Mouse (Mus musculus): ENCODE measurements around the gene Uchl3. TPM values are rescaled to one million over a fixed set of nuclear protein-coding genes. Genes with fewer than 3 reads are reported as not detected.

Gene Uchl3
- polyA plus RNA-seq (2014; fragmentation: Illumina TruSeq; extraction: RNeasy Lipid Tissue Mini Kit (QIAGEN cat#74804)) = 191 TPM

DNA sequence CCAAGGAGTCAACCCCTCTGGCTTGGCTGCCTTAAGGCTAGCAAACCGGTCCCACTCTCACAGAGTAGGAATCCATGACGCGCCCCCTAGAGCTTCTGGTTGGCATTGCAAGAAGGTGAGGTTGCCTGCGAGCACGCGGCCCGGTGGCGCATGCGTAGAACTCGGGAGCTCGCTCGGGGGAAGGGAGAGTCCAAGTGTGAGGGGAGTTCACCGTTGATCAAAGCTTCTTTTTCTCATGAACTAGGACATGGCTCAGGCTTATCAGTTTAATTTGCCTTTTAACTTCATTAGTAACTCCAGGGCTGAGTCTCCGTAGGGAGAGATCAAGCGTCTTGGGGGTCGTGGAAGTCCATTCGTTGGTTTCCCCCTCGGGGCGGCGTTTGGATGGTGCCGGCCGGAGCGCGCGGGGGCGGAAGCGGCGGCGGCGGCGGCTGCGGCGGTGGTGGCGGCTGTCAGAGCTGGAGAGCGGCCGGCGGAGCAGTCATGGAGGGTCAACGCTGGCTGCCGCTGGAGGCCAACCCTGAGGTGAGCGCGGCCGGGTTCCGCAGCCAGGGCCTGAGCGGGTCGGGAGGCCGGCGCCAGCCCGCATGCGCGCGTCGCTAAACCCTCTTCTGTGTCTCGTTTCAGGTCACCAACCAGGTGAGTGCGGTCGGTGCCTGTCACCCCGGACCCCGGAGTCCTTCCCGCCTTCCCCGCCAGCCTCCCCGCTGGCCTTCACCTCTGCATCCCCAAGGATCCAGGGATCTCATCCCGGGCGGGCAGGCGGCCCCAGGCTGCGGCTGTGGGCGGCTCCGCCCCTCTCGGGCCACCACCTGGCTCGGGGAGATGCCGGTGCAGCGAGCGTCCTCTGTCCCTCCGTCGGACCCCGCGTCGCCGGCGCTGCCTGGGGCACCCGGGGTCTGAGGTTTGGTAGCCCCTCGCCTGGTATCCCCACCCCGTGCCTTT lies at the start of gene Uchl3:
Gene Uchl3, plus strand, starts transcription at position 387 of the 945 bp plus-strand sequence.

DNA sequence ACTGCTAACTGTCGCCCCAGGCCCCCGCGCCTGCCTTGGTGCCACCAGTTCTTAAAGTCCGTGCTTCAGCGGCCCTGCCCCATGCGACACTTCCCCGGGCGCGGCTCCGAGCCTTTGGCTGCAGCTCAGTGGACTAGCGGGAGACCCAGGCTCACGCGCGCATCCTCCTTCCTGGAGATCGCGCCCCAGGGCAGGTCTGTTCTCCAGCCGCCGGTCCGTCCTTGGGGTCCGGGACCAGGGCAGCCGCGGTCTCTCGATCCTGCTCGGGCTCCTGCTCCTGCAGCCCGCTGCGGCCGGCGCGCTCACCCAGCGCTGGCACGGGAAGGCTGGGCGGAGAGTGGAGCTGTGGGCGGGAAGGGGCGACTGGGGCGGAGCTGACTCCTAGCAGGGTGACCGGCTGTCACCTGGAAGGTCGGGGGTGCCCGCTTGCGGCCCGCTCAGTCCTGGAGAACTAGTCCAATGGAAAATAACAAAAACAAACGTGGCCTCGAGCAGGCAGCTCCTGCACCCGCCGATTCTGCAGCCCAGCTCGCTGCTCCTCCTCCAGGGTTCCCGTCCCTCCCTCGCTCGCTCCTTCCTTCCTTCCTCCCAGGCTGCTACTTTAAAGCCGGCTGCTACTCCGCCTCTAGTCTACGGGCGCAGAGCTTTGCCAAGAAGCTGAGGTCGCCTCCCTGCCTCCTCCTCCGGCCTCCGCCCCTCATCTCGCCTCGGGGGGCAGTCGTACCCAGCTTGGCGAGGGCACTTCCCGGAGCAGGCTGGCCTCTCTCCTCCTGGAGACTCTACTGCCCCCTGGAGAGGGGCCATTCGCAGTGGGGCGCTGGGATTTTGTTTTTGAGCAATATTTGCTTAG lies 45.0 kb upstream of the Uchl3 start, which contains the start of gene Tbc1d4:
Gene Tbc1d4, minus strand, starts transcription at position 673 of the 850 bp plus-strand sequence.

DNA sequence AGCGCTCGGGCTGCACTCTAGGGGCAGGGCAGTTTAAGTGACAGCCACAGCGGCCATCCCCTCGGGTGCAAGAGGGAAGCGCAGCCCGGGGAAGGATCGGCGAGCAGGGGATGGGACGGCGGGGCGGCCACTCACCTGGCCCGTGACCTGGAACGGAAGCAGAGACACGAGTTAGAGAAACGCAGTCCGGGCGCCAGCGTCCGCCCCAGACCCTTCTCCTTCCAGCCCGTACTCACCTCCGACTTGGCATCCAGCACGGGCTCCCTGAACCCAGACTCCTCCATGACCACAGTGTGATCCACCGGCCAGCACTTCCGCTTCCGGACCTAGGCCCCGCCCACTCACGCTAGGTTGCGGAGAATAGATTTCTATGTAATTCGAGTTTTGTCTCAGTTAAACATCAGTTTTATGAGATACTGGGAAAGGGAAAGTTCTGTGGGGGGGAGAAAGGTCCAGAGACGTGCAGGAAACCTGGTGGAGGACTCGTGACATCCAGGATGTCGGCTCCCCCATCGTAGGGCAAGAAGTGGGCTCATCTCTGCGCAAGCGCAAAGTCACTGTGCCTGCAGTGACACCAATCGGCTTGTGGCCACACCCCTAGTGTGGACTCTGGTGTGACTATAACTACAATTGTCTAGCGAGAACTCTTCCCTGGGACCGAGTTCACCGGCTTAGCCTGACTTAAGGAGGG lies 13.5 kb upstream of the Uchl3 start, which contains the start of gene Commd6:
Gene Commd6, minus strand, starts transcription at position 534 of the 691 bp plus-strand sequence.

DNA sequence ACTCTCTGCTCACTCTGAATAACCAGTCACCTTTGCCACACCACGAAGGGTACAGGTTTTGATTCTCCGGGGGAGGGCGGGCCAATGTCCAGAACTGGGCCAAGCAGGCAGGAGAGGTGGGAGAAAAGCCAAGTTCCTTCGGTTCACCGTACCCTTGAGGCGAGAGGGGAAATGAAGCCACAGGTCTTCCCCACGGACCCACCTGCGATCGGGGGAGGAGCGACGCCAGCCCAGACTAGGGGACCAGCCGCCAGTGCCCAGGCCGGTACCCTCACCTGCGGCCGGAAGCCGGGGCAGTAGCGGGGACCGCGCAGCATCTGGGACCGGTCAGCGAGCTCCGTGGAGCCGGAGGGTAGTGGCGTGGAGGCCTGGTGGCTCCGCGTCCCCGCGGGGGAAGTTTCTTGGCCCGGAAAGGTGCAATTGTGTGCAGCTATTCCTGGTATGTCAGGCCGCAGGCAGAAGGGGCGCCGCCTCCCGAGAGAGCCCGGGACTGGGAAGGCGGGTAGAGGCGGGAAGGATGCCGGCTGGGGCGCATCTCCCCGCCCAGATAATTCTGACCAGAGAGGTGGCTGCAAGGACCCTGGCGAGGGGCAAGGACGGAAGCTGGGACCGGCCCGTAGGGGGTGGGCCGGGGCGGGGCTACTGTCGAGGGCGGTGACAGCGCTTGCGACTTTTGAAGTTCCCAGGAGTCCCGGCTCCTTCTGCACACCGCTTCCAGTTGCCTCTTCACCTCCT lies 75.6 kb downstream of the Uchl3 start, which contains the start of the genes Gm9922 and Lmo7:
Gene Gm9922, minus strand, starts transcription at position 578 of the 735 bp plus-strand sequence.
Gene Lmo7, plus strand, starts transcription at position 721 of the 735 bp plus-strand sequence.

Other genes starting within 250 kb of the Uchl3 start
- 66.4 TPM for gene Tbc1d4, start 44.8 kb upstream of the Uchl3 start, polyA plus RNA-seq (2014; fragmentation: Illumina TruSeq; extraction: RNeasy Lipid Tissue Mini Kit (QIAGEN cat#74804))
- gene Commd6, start 13.3 kb upstream of the Uchl3 start, polyA plus RNA-seq (2014; fragmentation: Illumina TruSeq; extraction: RNeasy Lipid Tissue Mini Kit (QIAGEN cat#74804)) = 110 TPM
- gene Gm9922, start 75.8 kb downstream of the Uchl3 start, polyA plus RNA-seq (2014; fragmentation: Illumina TruSeq; extraction: RNeasy Lipid Tissue Mini Kit (QIAGEN cat#74804)) = not detected
- gene Lmo7, start 76.0 kb downstream of the Uchl3 start, polyA plus RNA-seq (2014; fragmentation: Illumina TruSeq; extraction: RNeasy Lipid Tissue Mini Kit (QIAGEN cat#74804)) = 80.9 TPM